Mouse (Mus musculus): ENCODE data around the gene Arhgap25.
"Not testable (repeated sequence)": the region's sequence is repeated elsewhere in the genome, so short reads cannot be mapped to it uniquely, and the experiment has no call there.

DNA sequence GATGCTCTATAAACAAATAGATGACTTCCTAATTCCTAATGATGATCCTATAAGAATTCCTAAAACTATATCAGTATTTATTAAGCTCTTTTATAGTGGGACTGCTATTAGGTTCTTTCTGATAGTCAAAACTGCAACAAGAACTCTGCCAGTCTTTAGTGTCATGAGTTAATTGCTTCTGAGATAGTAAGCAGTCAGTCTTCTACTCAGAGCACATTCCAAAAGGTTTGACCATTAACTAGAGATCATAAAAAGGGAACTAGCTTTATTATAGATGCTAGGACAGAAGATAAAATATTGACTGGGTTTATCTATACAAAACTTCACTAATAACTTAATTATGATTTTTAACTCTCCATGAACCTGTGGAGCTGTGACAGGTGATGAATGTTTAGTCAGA, 38.8 kb upstream of the Arhgap25 start:
- not testable (repeated sequence) for TF ChIP-seq CTCF (IDR thresholded peaks at IDR 0.05; ENCODE audit: low read depth, low read length); POLR2A (IDR thresholded peaks at IDR 0.05; ENCODE audit: extremely low read depth, insufficient read depth, low read length)
